Mouse (Mus musculus) forebrain, embryonic 11.5 days (tissue): ENCODE results near the gene Osgin1. TPM values are rescaled to one million over a fixed set of nuclear protein-coding genes. Genes with fewer than 3 reads are reported as not detected.
A peak's percentile ranks its signal among the peaks of the same experiment; 100 is the strongest.

ENCODE experiments used
- ATAC-seq: fragments of 200-750 bp; cut with Nextera tagmentation; replicated peaks from 2 replicates; pipeline ENCODE4 v1.8.0; 2017; ENCODE audit warnings: moderate TSS enrichment; ENCODE audit not compliant: low FRiP score
- DNase-seq: peaks from one replicate; pipeline ENCODE4 v3.0.0-alpha.2; 2017; ENCODE audit warnings: low spot score
- H3K27ac ChIP-seq: fragments of 300-500 bp; sonication (generic); 2 replicates; pipeline ENCODE4 v1.5.1; 2014; ENCODE audit warnings: low read depth, low read length
- H3K27me3 ChIP-seq: fragments of 300-500 bp; sonication (generic); 2 replicates; pipeline ENCODE4 v1.6.1; 2014; ENCODE audit warnings: mild to moderate bottlenecking, low read length, mixed read lengths; ENCODE audit not compliant: control insufficient read depth, insufficient read depth
- H3K36me3 ChIP-seq: fragments of 300-500 bp; sonication (generic); 2 replicates; pipeline ENCODE4 v1.6.1; 2014; ENCODE audit warnings: mild to moderate bottlenecking, low read length, moderate library complexity, mixed read lengths; ENCODE audit not compliant: control insufficient read depth, insufficient read depth
- H3K4me1 ChIP-seq: fragments of 300-500 bp; sonication (generic); replicated peaks from 2 replicates; pipeline ENCODE4 v1.6.1; 2014; ENCODE audit warnings: low read length, mixed read lengths; ENCODE audit not compliant: control insufficient read depth, insufficient read depth
- H3K4me2 ChIP-seq: fragments of 300-500 bp; sonication (generic); 2 replicates; pipeline ENCODE4 v1.6.1; 2014; ENCODE audit warnings: low read depth, mild to moderate bottlenecking, low read length, moderate library complexity, mixed read lengths; ENCODE audit not compliant: severe bottlenecking
- H3K4me3 ChIP-seq: fragments of 300-500 bp; sonication (generic); 2 replicates; pipeline ENCODE4 v1.5.1; 2014; ENCODE audit warnings: low read depth, low read length
- H3K9ac ChIP-seq: fragments of 300-500 bp; sonication (generic); 2 replicates; pipeline ENCODE4 v1.6.1; 2014; ENCODE audit warnings: low read length
- H3K9me3 ChIP-seq: fragments of 300-500 bp; sonication (generic); 2 replicates; pipeline ENCODE4 v1.6.1; 2016; ENCODE audit warnings: low read length, mixed read lengths; ENCODE audit not compliant: control insufficient read depth
- WGBS: fragments of 180-500 bp; shearing (Covaris S2); extraction: QIAGEN DNeasy Blood & Tissue Kit; methylation state at CpG from one replicate; pipeline ENCODE4 v1.1.7; 2014; 5-methylcytosine and 5-hydroxymethylcytosine counted together
- polyA plus RNA-seq: library from polyadenylated mRNA; unstranded; fragments of >200 nt; fragmentation: Nextera tagmentation; extraction: Ambion mirVana; gene quantifications from 2 replicates; pipeline ENCODE4 v1.2.1, GENCODE M21; 2014

The Osgin1 gene
- polyA plus RNA-seq, 1 experiment from 2014 or later: 0.09 TPM

GRCm38 (mm10) chr8:119426069-119426735 is 7.7 kb upstream of the Osgin1 start:
- no peaks in the 10 kb centered on the region for H3K27me3 ChIP-seq
- DNase-seq (no peak), ATAC-seq (no peak)
- H3K4me2 ChIP-seq: no peak overlapping the region
- H3K4me1 ChIP-seq: 0 out of 2 replicates have a peak, but pooled peaks cover 2% of the 10 kb centered on the region
- H3K4me3 ChIP-seq: no peak overlapping the region
- no peaks in the 10 kb centered on the region for H3K36me3 ChIP-seq
- WGBS: 85% methylated on average over 6 of the region's 6 CpGs
- no peak overlapping the region for H3K9ac ChIP-seq
- H3K9me3 ChIP-seq: no peaks in the 10 kb centered on the region
- 0 out of 2 replicates have a peak overlapping the region, but pooled peaks have one; percentile 12 for H3K27ac ChIP-seq

GRCm38 (mm10) chr8:119427634-119428349 is 6.1 kb upstream of the Osgin1 start:
- no peak for DNase-seq
- Histone ChIP-seq H3K9me3 (no peaks in the 10 kb centered on the region), H3K9ac (no peak overlapping the region), H3K4me1 (no peaks in the 10 kb centered on the region), H3K4me2 (no peak overlapping the region), H3K27ac (no peak overlapping the region), H3K27me3 (no peaks in the 10 kb centered on the region), H3K4me3 (no peak overlapping the region), H3K36me3 (no peaks in the 10 kb centered on the region)
- WGBS: 78% methylated on average over 11 of the region's 12 CpGs
- no peak for ATAC-seq

- H3K27me3 ChIP-seq: no peaks in the 10 kb centered on the region
- WGBS: 80% methylated on average over 7 of the region's 7 CpGs
- no peaks in the 10 kb centered on the region for H3K4me1 ChIP-seq
- no peaks in the 10 kb centered on the region for H3K9me3 ChIP-seq
- DNase-seq (no peak), ATAC-seq (no peak)
- H3K9ac ChIP-seq: no peak overlapping the region
- no peak overlapping the region for H3K27ac ChIP-seq
- no peak overlapping the region for H3K4me2 ChIP-seq
- H3K4me3 ChIP-seq: no peak overlapping the region
- no peaks in the 10 kb centered on the region for H3K36me3 ChIP-seq
Measured at GRCm38 (mm10) chr8:119428350-119428740, 5.6 kb upstream of the Osgin1 start.

GRCm38 (mm10) chr8:119428766-119429327 is 5.1 kb upstream of the Osgin1 start:
- no peak overlapping the region for H3K9ac ChIP-seq
- no peak overlapping the region for H3K4me3 ChIP-seq
- no peak overlapping the region for H3K4me2 ChIP-seq
- H3K9me3 ChIP-seq: no peaks in the 10 kb centered on the region
- no peak overlapping the region for H3K27ac ChIP-seq
- ATAC-seq: no peak
- H3K36me3 ChIP-seq: no peaks in the 10 kb centered on the region
- H3K27me3 ChIP-seq: no peaks in the 10 kb centered on the region
- H3K4me1 ChIP-seq: no peaks in the 10 kb centered on the region
- whole genome bisulfite sequencing: 82% methylated on average over 5 of the region's 5 CpGs
- no peak for DNase-seq

- no peaks in the 10 kb centered on the region for H3K36me3 ChIP-seq
- no peak overlapping the region for H3K4me2 ChIP-seq
- H3K9ac ChIP-seq: no peak overlapping the region
- DNase-seq (no peak), ATAC-seq (no peak)
- H3K27ac ChIP-seq: no peak overlapping the region
- no peaks in the 10 kb centered on the region for H3K27me3 ChIP-seq
- WGBS: 88% methylated on average over 3 of the region's 3 CpGs
- H3K4me3 ChIP-seq: no peak overlapping the region
- H3K9me3 ChIP-seq: no peaks in the 10 kb centered on the region
- no peaks in the 10 kb centered on the region for H3K4me1 ChIP-seq
Measured at GRCm38 (mm10) chr8:119429552-119429951, 4.4 kb upstream of the Osgin1 start.

GRCm38 (mm10) chr8:119430250-119430649 is 3.7 kb upstream of the Osgin1 start:
- Histone ChIP-seq H3K4me2 (no peak overlapping the region), H3K36me3 (no peaks in the 10 kb centered on the region), H3K27me3 (no peaks in the 10 kb centered on the region), H3K27ac (no peak overlapping the region), H3K9ac (no peak overlapping the region), H3K4me3 (no peak overlapping the region), H3K9me3 (no peaks in the 10 kb centered on the region), H3K4me1 (no peaks in the 10 kb centered on the region)
- ATAC-seq (no peak), DNase-seq (no peak)
- 80% methylated on average over 8 of the region's 8 CpGs for whole genome bisulfite sequencing

- WGBS: 89% methylated on average over 7 of the region's 7 CpGs
- Histone ChIP-seq H3K4me2 (no peak overlapping the region), H3K9me3 (no peaks in the 10 kb centered on the region), H3K27ac (no peak overlapping the region), H3K4me3 (no peak overlapping the region), H3K27me3 (no peaks in the 10 kb centered on the region), H3K9ac (no peak overlapping the region), H3K36me3 (no peaks in the 10 kb centered on the region), H3K4me1 (no peaks in the 10 kb centered on the region)
- no peak for DNase-seq
- no peak for ATAC-seq
Measured at GRCm38 (mm10) chr8:119430690-119431089, 3.2 kb upstream of the Osgin1 start.

GRCm38 (mm10) chr8:119432372-119432771 is 1.6 kb upstream of the Osgin1 start:
- no peaks in the 10 kb centered on the region for H3K36me3 ChIP-seq
- 58% methylated on average over 3 of the region's 3 CpGs for WGBS
- no peak overlapping the region for H3K9ac ChIP-seq
- no peaks in the 10 kb centered on the region for H3K27me3 ChIP-seq
- H3K27ac ChIP-seq: no peak overlapping the region
- H3K4me1 ChIP-seq: no peaks in the 10 kb centered on the region; the same call in 1 of the 2 replicates
- DNase-seq: no peak
- H3K4me2 ChIP-seq: no peak overlapping the region
- no peak overlapping the region for H3K4me3 ChIP-seq
- H3K9me3 ChIP-seq: no peaks in the 10 kb centered on the region
- no peak for ATAC-seq
